Mouse (Mus musculus) liver, embryonic 14.5 days (tissue): ENCODE data around the gene Zfp108.

Experiments used
- CTCF ChIP-seq: IDR thresholded peaks from 2 replicates; pipeline ENCODE4 v1.5.1; 2016; ENCODE audit warnings: antibody characterized with exemption, low read depth, control low read depth
- EP300 ChIP-seq: IDR thresholded peaks from 2 replicates; pipeline ENCODE4 v1.6.1; 2016; ENCODE audit warnings: antibody characterized with exemption, low read depth

GRCm38 (mm10) chr7:24268176-24269155 is 13.9 kb downstream of the Zfp108 start:
- TF ChIP-seq CTCF, result no peak
- TF ChIP-seq EP300, result no peak
